Mouse (Mus musculus): ENCODE results near the gene Mios. TPM values are rescaled to one million over a fixed set of nuclear protein-coding genes. Genes with fewer than 3 reads are reported as not detected.

Gene Mios
- 26.9 and 28.5 TPM in 2 replicates for polyA plus RNA-seq (2014; fragmentation: Nextera tagmentation; extraction: Ambion mirVana)

- ATAC-seq (ENCODE audit: low FRiP score), result peak; percentile 99
- H3K9ac ChIP-seq (ENCODE audit: low read length), result peak within 1 kb of the TSS; percentile 80
- H3K4me1 ChIP-seq (ENCODE audit: control insufficient read depth, insufficient read depth, low read length), result peaks cover 7% of the 10 kb centered on the region; the same call in 1 of the 2 replicates
- no peaks in the 10 kb centered on the region for H3K27me3 ChIP-seq (ENCODE audit: control insufficient read depth, insufficient read depth, low read length)
- WGBS, result under 1% methylated on average over 79 of the region's 90 CpGs
- no peaks in the 10 kb centered on the region for H3K36me3 ChIP-seq (ENCODE audit: control insufficient read depth, insufficient read depth, low read length)
- H3K9me3 ChIP-seq (ENCODE audit: control insufficient read depth, low read length), result no peaks in the 10 kb centered on the region
- DNase-seq (ENCODE audit: low spot score, missing footprints), result peak; percentile 99
- peak within 1 kb of the TSS; percentile 58 for H3K4me2 ChIP-seq
- peak within 1 kb of the TSS; percentile 82 for H3K27ac ChIP-seq (ENCODE audit: low read depth, low read length)
- peak within 1 kb of the TSS; percentile 64 for H3K4me3 ChIP-seq (ENCODE audit: low read depth, low read length)
These were observed at the start of gene Mios for GRCm38 (mm10) chr6:8209047-8209865. Gene Mios, plus strand, starts transcription at chr6:8209222.

GRCm38 (mm10) chr6:8160001-8160400, 49.0 kb upstream of the Mios start:
- no peak overlapping the region for H3K4me2 ChIP-seq
- ATAC-seq (ENCODE audit: low FRiP score) (no peak), DNase-seq (ENCODE audit: low spot score, missing footprints) (no peak)
- H3K27me3 ChIP-seq (ENCODE audit: control insufficient read depth, insufficient read depth, low read length), result no peaks in the 10 kb centered on the region
- no peaks in the 10 kb centered on the region for H3K4me1 ChIP-seq (ENCODE audit: control insufficient read depth, insufficient read depth, low read length)
- no peaks in the 10 kb centered on the region for H3K36me3 ChIP-seq (ENCODE audit: control insufficient read depth, insufficient read depth, low read length)
- no peak overlapping the region for H3K9ac ChIP-seq (ENCODE audit: low read length)
- WGBS, result 59% methylated on average over 2 of the region's 2 CpGs
- H3K27ac ChIP-seq (ENCODE audit: low read depth, low read length), result no peak overlapping the region
- no peak overlapping the region for H3K4me3 ChIP-seq (ENCODE audit: low read depth, low read length)
- no peaks in the 10 kb centered on the region for H3K9me3 ChIP-seq (ENCODE audit: control insufficient read depth, low read length)

GRCm38 (mm10) chr6:8164741-8165140, 44.3 kb upstream of the Mios start:
- H3K9ac ChIP-seq (ENCODE audit: low read length), result no peak overlapping the region
- no peaks in the 10 kb centered on the region for H3K9me3 ChIP-seq (ENCODE audit: control insufficient read depth, low read length)
- 80% methylated on average over 1 of the region's 1 CpGs for WGBS
- H3K27ac ChIP-seq (ENCODE audit: low read depth, low read length), result no peak overlapping the region
- ATAC-seq (ENCODE audit: low FRiP score) (no peak), DNase-seq (ENCODE audit: low spot score, missing footprints) (no peak)
- H3K27me3 ChIP-seq (ENCODE audit: control insufficient read depth, insufficient read depth, low read length), result no peaks in the 10 kb centered on the region
- H3K4me1 ChIP-seq (ENCODE audit: control insufficient read depth, insufficient read depth, low read length), result no peaks in the 10 kb centered on the region
- H3K36me3 ChIP-seq (ENCODE audit: control insufficient read depth, insufficient read depth, low read length), result no peaks in the 10 kb centered on the region
- H3K4me3 ChIP-seq (ENCODE audit: low read depth, low read length), result no peak overlapping the region
- no peak overlapping the region for H3K4me2 ChIP-seq

- no peak overlapping the region for H3K27ac ChIP-seq (ENCODE audit: low read depth, low read length)
- H3K4me3 ChIP-seq (ENCODE audit: low read depth, low read length), result no peak overlapping the region
- H3K9me3 ChIP-seq (ENCODE audit: control insufficient read depth, low read length), result no peaks in the 10 kb centered on the region
- no peaks in the 10 kb centered on the region for H3K36me3 ChIP-seq (ENCODE audit: control insufficient read depth, insufficient read depth, low read length)
- no peak for DNase-seq (ENCODE audit: low spot score, missing footprints)
- ATAC-seq (ENCODE audit: low FRiP score), result no peak
- H3K4me1 ChIP-seq (ENCODE audit: control insufficient read depth, insufficient read depth, low read length), result no peaks in the 10 kb centered on the region
- no peak overlapping the region for H3K4me2 ChIP-seq
- no peaks in the 10 kb centered on the region for H3K27me3 ChIP-seq (ENCODE audit: control insufficient read depth, insufficient read depth, low read length)
- 65% methylated on average over 1 of the region's 1 CpGs for WGBS
- no peak overlapping the region for H3K9ac ChIP-seq (ENCODE audit: low read length)
These were observed 36.9 kb upstream of the Mios start for GRCm38 (mm10) chr6:8172101-8172500.

- ATAC-seq (ENCODE audit: low FRiP score) (0 out of 2 replicates have a peak, but pooled peaks have one; percentile 43), DNase-seq (ENCODE audit: low spot score, missing footprints) (no peak)
- H3K9ac ChIP-seq (ENCODE audit: low read length), result no peak overlapping the region
- H3K36me3 ChIP-seq (ENCODE audit: control insufficient read depth, insufficient read depth, low read length), result no peaks in the 10 kb centered on the region
- 56% methylated on average over 2 of the region's 2 CpGs for WGBS
- H3K27ac ChIP-seq (ENCODE audit: low read depth, low read length), result no peak overlapping the region
- H3K4me3 ChIP-seq (ENCODE audit: low read depth, low read length), result no peak overlapping the region
- peaks cover 2% of the 10 kb centered on the region; the same call in 1 of the 2 replicates for H3K4me1 ChIP-seq (ENCODE audit: control insufficient read depth, insufficient read depth, low read length)
- no peaks in the 10 kb centered on the region for H3K27me3 ChIP-seq (ENCODE audit: control insufficient read depth, insufficient read depth, low read length)
- H3K9me3 ChIP-seq (ENCODE audit: control insufficient read depth, low read length), result no peaks in the 10 kb centered on the region
- H3K4me2 ChIP-seq, result no peak overlapping the region
These were observed 35.0 kb upstream of the Mios start for GRCm38 (mm10) chr6:8174062-8174461.

GRCm38 (mm10) chr6:8175346-8175745, 33.7 kb upstream of the Mios start:
- peaks cover 3% of the 10 kb centered on the region; the same call in 1 of the 2 replicates for H3K4me1 ChIP-seq (ENCODE audit: control insufficient read depth, insufficient read depth, low read length)
- H3K4me2 ChIP-seq, result no peak overlapping the region
- no peaks in the 10 kb centered on the region for H3K27me3 ChIP-seq (ENCODE audit: control insufficient read depth, insufficient read depth, low read length)
- DNase-seq (ENCODE audit: low spot score, missing footprints), result no peak
- H3K9me3 ChIP-seq (ENCODE audit: control insufficient read depth, low read length), result no peaks in the 10 kb centered on the region
- ATAC-seq (ENCODE audit: low FRiP score), result no peak
- H3K4me3 ChIP-seq (ENCODE audit: low read depth, low read length), result no peak overlapping the region
- H3K9ac ChIP-seq (ENCODE audit: low read length), result no peak overlapping the region
- H3K36me3 ChIP-seq (ENCODE audit: control insufficient read depth, insufficient read depth, low read length), result no peaks in the 10 kb centered on the region
- no peak overlapping the region for H3K27ac ChIP-seq (ENCODE audit: low read depth, low read length)
- 93% methylated on average over 7 of the region's 7 CpGs for WGBS

GRCm38 (mm10) chr6:8176116-8176515, 32.9 kb upstream of the Mios start:
- H3K27ac ChIP-seq (ENCODE audit: low read depth, low read length), result no peak overlapping the region
- no peaks in the 10 kb centered on the region for H3K27me3 ChIP-seq (ENCODE audit: control insufficient read depth, insufficient read depth, low read length)
- H3K4me1 ChIP-seq (ENCODE audit: control insufficient read depth, insufficient read depth, low read length), result peaks cover 3% of the 10 kb centered on the region; the same call in 1 of the 2 replicates
- no peaks in the 10 kb centered on the region for H3K9me3 ChIP-seq (ENCODE audit: control insufficient read depth, low read length)
- no peak overlapping the region for H3K9ac ChIP-seq (ENCODE audit: low read length)
- H3K4me3 ChIP-seq (ENCODE audit: low read depth, low read length), result no peak overlapping the region
- H3K36me3 ChIP-seq (ENCODE audit: control insufficient read depth, insufficient read depth, low read length), result no peaks in the 10 kb centered on the region
- WGBS, result 95% methylated on average over 2 of the region's 2 CpGs
- ATAC-seq (ENCODE audit: low FRiP score) (no peak), DNase-seq (ENCODE audit: low spot score, missing footprints) (no peak)
- H3K4me2 ChIP-seq, result no peak overlapping the region

- Histone ChIP-seq H3K27ac (ENCODE audit: low read depth, low read length) (peak overlapping the region; percentile 64), H3K36me3 (ENCODE audit: control insufficient read depth, insufficient read depth, low read length) (no peaks in the 10 kb centered on the region), H3K9ac (ENCODE audit: low read length) (0 out of 2 replicates have a peak overlapping the region, but pooled peaks have one; percentile 50), H3K27me3 (ENCODE audit: control insufficient read depth, insufficient read depth, low read length) (no peaks in the 10 kb centered on the region), H3K4me1 (ENCODE audit: control insufficient read depth, insufficient read depth, low read length) (peaks cover 3% of the 10 kb centered on the region; the same call in 1 of the 2 replicates), H3K4me2 (peak overlapping the region; percentile 16), H3K4me3 (ENCODE audit: low read depth, low read length) (no peak overlapping the region), H3K9me3 (ENCODE audit: control insufficient read depth, low read length) (no peaks in the 10 kb centered on the region)
- ATAC-seq (ENCODE audit: low FRiP score), result peak; percentile 74
- WGBS, result 20% methylated on average over 10 of the region's 10 CpGs
- DNase-seq (ENCODE audit: low spot score, missing footprints), result peak; percentile 91
These were observed 30.6 kb upstream of the Mios start for GRCm38 (mm10) chr6:8178397-8178941.

- Histone ChIP-seq H3K27me3 (ENCODE audit: control insufficient read depth, insufficient read depth, low read length) (no peaks in the 10 kb centered on the region), H3K4me1 (ENCODE audit: control insufficient read depth, insufficient read depth, low read length) (no peaks in the 10 kb centered on the region), H3K36me3 (ENCODE audit: control insufficient read depth, insufficient read depth, low read length) (no peaks in the 10 kb centered on the region), H3K9me3 (ENCODE audit: control insufficient read depth, low read length) (no peaks in the 10 kb centered on the region), H3K27ac (ENCODE audit: low read depth, low read length) (no peak overlapping the region), H3K4me3 (ENCODE audit: low read depth, low read length) (no peak overlapping the region), H3K9ac (ENCODE audit: low read length) (no peak overlapping the region), H3K4me2 (no peak overlapping the region)
- DNase-seq (ENCODE audit: low spot score, missing footprints) (no peak), ATAC-seq (ENCODE audit: low FRiP score) (peak; percentile 68; the same call in 1 of the 2 replicates)
- WGBS, result 93% methylated on average over 3 of the region's 3 CpGs
These were observed 20.3 kb upstream of the Mios start for GRCm38 (mm10) chr6:8188599-8189233.
